Mouse (Mus musculus) retina, adult 2 months (tissue): Measurements from ENCODE around the gene Kcnn3.

Experiments
- DNase-seq: peaks from one replicate; pipeline ENCODE4 v3.0.0-alpha.2; 2012; ENCODE audit warnings: low read depth, low spot score

Gene Kcnn3

DNA sequence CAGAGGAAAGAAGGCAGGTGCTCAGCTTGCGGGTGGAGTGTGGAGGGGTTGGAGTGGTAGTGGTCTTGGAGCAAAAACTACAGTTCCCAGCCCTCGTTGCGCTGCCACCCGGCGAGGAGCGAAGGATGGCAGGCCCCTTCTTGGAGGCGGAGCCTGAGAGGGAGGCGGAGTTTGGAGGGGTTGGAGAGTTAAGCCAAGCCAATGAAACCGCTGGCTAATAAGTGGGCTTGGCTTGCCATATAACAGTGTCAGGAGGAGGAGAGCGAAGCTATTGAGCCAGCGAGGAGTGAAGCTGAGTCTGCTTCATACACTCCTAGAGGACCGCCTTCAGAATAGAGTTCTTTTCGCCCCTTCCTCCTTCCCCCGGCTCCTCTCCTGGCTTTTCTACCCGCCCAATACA lies at the start of gene Kcnn3:
Gene Kcnn3 (plus strand): TSS at position 271 of the 400 bp plus-strand sequence.
- peak; percentile 36 for DNase-seq

DNA sequence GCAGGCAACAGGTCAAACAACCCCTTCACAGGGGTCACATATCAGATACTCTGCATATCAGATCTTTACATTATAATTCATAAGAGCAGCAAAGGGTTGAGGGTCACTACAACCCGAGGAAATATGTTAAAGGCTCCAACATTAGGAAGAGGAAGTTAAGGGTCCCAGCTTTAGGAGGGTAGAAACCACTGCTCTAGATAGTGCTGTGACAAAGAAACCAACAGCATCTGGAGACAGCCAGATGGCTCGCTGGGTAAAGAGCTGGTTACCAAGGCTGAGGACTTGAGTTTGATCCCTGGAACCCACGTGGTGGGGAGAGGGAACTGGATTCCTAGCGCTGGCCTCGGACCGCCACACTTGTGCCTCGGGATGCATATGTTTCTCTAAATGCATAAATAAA lies 47.7 kb upstream of the Kcnn3 start:
- no peak for DNase-seq

DNA sequence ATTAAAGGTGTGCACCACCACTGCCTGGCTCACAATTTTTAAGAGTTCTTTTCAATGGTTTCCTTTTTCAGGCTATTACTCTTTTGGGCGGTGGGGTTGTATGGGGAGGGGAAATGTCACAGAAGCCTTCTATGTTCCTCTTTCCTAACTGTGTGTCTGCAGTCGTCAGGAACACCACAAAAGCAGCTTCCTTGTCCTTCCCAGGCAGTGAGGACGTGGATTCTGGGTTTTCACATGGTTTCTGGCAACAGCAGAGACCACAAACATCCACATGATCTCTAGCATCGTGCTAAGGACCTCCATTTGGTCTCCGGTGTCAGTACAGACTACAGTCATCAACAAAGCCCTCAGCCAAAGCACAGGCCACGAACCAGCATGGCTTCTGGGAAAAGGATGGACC lies 46.1 kb upstream of the Kcnn3 start:
- DNase-seq, result no peak

DNA sequence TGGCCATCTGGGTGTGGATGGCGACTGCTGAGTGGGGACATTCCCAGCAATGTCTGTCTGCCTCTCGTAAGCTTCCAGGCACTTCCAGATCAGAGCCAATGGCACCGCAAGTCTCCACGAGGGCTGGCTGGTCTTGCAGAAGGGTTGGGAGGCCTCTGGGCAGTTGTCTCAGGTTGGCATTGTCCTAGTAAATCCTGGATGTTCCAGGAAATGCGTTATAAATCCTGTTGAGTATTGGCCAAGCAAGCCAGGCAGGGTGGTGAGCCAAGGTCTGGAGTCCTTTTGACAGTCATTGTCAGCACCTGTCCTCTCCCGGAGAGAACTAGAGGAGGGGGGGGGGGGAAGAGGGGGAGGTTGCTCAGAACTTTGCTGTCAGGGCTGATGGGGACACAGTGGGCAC lies 40.9 kb upstream of the Kcnn3 start:
- no peak for DNase-seq

DNA sequence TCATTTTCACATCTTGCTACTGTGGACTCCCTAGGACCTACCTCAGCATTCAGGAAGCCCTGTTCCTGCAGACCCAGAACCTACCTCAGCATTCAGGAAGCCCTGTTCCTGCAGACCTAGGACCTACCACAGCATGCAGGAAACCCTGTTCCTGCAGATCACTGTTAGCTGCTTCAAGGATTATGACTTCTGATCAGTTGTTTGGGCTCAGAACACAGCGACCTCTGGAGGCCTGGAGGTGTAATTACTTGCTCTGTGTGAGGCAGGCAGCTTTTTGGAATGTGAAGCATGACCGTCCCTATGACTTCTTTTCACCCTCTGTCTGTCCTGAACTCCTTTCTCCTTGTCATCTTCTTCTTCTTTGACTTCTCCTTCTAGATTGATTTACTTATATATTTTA lies 38.5 kb upstream of the Kcnn3 start:
- no peak for DNase-seq

DNA sequence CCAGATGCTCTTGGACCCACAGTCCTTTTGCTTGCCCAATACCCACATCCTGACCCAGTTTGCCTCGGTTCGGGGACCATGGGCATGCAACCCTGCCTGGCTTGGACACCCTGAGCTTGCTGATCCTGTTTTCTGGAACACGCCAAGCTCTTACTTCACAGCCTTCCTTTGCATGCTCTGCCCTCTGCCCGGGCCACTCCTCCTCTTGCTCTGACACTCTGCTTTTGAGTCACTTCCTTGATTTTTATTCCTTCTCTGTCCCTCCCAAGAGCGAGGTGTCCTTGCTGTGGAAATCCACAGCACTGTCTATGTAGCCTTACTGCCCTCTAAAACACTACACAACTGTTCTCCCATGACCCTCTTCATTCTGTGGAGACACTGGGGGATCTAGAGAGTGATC lies 37.7 kb upstream of the Kcnn3 start:
- no peak for DNase-seq

DNA sequence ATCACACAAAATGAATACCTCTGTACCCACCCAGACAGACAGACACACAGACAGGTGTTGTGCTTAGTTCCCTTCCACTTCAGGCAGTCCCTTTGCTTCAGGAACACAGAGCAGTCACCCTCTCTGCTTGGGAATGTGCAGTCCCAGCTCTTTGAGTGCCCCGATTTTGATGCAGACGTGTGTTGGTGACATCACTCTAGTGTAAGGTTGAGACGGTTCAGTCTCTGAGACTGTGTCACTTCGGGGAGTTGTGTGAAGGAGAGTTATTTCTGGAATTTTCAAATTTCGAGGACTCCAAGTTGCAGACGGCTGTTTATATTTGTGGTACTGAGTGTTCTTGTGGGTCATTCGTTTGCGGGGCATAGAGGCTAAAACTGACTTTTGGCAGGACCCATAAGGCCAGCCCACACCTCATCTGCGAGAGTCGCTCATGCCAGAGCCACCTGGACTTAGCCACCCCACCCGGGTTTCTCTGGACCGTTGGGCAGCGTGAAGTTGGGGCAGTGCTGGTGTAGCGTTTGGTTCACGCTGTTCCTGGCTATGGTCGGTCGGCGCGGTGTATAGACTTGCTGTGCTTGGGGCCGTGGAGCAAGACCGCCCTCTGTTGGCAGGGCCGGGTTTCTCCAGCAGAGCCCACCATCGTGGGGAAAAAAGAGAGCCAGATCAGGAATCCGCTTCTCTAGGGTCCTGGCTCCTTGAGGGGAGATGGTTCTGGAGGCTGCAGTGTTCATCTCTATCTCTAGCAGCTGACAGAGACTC lies 35.0 kb upstream of the Kcnn3 start:
- DNase-seq, result peak; percentile 40

DNA sequence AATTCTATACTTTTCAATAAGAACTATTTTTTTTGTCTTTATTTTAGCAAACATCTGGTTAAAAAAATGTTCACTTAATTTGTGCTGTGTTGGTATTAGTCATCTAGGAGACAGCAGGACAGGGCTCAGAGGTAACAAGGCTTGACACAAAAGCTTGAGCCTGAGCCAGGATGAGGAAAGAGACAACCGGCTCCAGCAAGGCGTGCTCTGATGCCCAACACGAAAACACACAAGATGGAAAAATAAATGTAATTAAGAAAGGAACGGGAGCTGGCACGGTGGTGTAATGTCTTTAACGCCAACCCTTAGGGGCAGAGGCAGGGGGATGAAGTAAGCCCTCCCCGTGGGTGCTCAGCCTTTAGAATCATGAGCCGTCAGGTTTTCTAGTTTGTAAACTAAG lies 33.9 kb upstream of the Kcnn3 start:
- no peak for DNase-seq

DNA sequence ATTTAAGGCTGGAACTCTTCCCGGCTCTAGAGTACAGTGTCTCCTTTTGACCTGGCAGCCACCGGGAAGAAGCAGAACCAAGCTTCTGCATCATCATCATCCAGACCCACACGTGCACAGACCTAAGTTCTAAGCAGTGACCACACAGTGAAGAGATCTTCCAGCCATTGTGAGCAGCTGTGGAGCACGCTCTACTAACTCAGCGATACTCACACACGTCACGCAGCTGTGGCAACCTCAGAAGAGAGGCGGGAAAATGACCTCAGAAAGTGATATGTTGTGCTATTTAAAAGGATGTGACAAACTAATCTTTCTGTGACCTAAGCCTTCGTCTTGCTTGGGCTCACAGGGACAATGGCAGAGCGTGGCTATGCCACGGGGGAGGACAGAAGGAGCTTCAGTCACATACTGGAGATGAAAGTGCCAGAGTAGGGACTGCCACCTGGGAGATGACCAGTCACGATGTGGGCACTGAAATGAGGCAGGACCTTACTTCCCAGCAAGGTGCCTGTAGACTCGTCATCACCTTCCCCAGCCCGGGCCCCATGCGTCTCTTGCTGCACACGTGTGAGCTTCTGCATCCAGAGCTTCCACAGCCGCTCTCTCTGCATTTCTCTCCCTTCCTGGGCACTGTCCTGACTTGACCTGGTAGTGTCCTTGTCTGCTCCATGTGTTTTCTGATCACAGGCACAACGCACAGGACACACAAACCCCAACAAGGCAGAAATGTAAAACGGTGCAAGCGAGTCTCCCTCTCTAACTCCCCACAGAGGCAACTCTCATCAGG lies 32.9 kb upstream of the Kcnn3 start:
- DNase-seq, result no peak

DNA sequence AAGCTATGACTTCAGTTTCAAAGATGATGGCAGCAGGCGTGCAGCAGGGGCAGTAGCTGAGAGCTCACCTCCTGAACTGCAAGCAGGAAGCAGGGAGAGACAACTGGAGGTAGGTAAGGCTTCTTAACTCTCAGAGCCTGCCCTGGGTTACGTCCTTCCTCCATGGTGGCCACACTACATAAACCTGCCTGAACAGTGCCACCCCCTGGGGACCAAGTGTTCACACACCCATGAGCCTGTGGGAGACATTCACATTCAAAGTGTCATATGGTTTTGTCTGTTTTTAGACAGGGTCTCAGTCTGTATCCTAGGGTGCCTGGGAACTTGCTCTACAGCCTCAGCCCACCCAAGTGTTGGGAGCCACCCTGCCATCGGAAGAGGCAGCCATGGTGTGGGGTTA lies 29.2 kb upstream of the Kcnn3 start:
- no peak for DNase-seq

DNA sequence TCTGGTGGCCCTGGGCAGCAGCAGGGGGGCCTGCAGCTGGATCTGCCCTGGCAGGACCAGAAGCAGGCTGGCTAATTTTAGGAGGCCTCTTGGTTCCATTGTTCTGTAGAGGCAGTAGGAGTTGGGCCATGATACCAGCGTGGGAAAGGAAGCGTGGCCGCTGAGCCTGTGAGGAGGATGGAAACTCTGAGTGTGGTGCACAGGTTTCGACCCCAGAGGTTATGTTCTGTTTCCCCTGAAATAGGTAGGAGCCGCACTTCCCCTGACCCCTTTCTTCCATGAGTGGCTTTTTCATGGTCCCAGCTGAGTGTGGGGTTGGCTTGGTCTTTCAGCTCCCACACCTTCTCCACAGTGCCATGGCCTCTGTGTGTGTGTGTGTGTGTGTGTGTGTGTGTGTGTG lies 28.4 kb upstream of the Kcnn3 start:
- no peak for DNase-seq

DNA sequence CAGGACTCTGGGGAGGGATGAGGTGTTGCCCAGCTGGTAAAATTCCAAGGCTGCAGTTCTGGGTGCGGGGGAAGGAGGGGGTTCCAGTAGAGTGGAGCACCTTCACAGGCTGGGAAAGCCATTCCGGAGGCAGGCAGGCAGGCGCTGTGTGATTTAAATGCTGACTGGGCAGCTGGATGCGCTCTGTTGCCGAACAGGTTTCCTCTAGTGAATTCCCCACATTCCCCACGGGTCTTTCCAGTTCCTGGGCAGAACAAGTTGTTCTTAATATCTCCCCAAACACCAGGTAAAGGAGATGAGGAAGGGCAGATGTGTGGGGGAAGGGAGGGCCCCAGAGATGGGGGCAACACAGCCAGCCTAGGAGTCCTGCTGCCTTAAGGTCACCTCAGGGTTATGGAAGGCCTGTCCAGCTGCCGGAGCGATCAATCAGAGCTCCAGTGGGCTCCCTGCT lies 27.2 kb upstream of the Kcnn3 start:
- DNase-seq, result no peak

DNA sequence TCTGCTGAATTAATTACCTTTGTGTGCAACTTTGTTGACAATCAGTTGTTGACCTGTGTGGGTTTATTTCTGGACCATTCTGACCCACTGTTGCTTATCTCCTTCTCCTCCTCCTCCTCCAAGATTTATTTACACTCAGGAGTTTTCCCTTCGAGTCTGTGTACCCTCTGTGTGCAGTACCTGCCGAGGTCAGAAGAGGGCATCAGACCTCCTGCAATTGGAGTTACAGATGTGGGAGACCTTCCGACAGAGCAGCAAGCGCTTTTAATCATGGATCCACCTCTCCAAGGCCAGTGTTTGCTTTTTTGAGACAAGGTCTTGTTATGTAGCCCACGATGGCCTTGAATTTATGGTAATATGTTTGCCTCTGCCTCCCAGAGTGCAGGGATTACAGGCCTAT lies 25.3 kb upstream of the Kcnn3 start:
- DNase-seq, result no peak

DNA sequence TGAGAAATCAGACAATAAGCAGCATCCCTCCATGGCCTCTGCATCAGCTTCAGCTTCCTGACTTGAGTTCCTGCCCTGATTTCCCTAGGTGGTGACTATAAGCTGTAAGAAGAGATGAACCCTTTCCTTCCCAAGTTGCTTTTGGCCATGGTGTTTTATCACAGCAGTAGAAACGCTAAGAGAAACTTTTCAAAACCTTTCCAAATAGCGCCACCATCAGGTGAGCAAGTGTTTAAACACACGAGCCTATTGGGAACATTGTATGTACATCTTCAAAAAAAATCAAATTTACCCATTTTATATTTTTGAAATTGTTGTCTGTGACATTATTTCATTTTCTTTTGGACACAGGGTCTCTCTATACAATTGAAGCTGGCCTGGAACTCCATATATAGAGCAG lies 23.6 kb upstream of the Kcnn3 start:
- DNase-seq, result no peak

DNA sequence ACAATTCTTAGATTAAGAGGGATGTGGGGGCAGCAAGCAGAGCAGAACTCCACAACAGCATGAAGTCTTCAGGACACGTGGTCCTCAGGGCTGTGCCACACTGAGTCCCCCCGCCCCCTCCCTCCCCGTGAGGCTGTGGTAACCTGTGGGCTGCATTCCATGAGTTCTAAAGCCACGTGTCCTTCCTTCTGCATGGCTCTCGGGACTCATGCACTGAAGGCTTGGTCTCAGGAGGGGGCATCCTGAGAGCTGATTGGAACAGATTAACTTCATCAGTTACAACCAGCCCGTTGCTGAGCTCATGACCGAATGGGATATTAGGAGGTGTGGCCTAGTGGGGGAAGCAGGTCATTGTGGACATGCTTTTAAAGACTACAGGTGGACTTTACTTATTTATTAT lies 20.3 kb upstream of the Kcnn3 start:
- no peak for DNase-seq

DNA sequence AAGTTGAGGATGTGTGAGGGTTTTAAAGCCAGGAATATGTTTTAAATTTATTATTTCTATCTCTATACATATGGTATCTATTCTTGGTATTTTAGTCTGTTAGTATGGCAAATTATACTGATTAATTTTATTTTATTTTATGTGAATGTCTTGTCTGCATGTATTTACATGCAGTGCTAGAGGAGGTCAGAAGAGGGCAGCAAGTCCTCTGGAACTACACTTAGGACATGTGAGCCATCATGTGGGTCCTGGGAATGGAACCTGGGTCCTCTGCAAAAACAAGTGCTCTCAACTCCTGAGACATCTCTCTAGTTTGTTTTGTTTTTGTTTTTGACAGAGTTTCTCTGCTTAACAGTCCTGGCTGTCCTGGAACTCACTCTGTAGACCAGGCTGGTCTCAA lies 18.5 kb upstream of the Kcnn3 start:
- no peak for DNase-seq

DNA sequence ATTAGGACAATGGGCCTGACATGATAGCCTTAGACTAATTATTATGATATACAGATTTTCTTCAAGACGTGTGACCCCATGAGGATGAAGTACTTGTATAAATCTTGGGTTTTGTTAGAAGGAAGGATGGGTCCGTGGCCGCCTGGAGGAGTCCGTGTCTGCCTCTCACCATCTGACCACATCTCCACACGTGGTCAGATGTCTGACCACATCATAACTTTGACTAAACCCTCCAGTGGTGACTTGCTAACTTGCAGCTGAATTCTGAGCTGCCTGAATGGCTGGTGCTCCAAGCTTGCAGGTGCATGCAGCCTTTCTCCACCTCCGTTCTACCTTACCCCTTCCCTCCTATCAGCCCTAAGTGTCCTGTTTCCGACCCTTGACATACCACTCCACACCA lies 17.4 kb upstream of the Kcnn3 start:
- no peak for DNase-seq

DNA sequence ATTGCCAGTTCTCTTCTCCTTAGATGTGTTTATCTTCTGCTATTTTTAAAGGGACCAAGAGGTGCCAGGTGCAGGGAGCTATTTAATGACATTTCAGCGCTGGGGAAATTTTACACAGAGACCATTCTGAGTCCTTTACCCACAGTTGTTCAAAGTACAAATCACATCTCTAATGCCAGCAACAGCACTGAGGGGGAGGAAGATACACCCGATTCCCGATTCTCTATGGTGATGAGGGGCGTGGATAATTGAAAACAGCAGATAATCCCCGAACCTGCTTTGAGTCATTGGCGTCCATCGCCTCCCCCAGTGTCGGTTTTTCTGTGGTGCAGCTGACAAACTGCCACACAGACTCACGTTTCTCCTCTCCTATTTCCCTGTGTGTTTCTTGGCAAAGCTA lies 11.9 kb upstream of the Kcnn3 start:
- no peak for DNase-seq

DNA sequence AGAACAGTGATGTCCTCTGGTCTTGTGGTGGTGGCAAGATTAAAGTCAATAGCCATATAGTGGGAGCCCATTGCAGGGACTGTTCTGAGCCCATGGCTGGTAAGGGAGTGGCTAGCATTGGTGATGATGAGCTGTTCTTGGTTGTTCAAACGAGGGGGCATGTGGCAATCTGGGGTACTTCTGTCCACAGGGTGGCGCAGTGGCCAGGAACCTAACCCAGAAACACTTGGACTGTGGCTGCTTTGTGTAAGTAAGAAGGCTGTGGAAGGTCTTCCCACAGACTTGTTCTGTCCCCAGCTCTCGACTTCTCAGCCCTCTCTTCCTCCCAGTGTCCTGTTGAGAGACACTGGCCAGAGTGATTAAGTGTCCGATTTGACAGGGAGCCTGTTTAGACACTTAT lies 9.0 kb upstream of the Kcnn3 start:
- no peak for DNase-seq

DNA sequence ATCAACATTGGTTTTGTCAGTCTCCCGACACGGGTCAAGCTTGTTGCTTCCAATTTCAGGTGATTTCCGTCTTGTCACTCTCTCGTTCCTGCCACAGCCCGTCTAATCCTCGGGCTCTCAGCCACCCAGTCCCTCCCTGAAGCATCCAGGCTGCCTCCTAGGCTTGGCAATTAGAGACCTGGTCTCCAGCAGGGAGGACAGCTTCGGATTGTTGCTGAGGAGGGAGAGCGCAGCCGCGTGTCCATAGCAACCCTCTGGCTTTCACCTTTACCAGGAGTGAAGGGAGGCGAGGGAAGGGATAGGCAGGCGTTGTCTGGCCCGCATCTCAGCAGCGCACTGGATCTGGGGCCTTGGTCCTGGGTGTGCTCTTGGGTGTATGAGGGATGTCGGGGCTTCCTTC lies 8.6 kb upstream of the Kcnn3 start:
- DNase-seq, result no peak

DNA sequence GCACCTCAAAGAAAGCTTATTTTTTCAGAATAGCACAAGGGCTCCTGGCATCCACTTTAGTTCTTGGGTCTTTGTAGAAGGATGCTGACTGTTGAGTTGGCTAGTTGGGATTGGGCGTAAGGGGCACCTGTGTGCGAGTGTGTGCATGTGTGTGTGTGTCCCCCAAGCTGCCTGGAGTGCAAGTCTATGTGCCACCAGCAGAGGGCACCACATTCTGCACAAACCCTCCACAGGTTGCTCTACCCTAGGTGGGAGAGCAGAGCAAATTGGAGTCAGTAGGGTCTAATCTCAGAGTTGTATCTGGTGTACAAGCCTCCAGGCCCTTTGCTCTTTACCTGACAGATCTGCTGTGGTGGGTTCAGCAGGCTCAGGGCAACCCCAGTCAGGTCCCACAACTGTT lies 7.7 kb upstream of the Kcnn3 start:
- no peak for DNase-seq

DNA sequence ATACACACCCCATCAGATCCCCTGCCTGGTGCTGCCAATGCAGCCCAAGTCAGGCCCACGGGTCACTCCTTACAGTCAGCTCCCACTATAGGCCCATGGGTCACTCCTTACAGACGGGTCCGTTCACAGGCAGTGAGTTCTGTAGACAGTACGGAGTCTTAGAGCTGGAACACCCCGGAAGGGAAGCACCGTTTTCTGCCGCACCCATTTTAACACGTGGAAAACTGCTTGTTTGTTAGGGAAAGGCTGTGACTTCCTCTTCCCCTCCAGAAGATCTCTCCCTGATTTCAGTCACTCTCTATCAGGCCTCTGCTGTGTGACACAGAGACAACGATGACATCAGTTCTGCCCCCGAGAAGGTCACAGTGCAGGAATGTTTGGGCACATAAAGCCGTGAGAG lies 4.5 kb upstream of the Kcnn3 start:
- no peak for DNase-seq

DNA sequence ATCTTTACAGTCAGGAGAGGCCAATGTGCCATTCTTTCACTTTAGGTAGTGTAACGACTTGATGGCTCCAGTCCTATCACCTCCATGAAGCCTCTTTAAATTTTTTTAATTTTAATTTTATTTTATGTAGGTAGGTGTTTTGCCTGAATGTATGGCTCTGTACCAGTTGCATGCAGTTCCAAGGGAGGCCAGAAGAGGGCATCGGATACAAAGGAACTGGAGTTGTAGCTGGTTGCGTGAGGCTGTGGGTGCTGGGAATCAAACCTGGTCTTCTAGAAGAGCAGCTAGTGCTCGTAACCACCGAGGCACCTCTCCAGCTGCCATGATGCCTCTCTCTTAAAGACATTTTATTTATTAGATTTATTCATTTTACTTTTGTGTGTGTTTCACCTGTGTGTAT lies 3.6 kb upstream of the Kcnn3 start:
- DNase-seq, result no peak
